Mouse (Mus musculus): ENCODE measurements around the gene Zfp989. TPM values are rescaled to one million over a fixed set of nuclear protein-coding genes. Genes with fewer than 3 reads are reported as not detected.
"Not testable (repeated sequence)": the region's sequence is repeated elsewhere in the genome, so short reads cannot be mapped to it uniquely, and the experiment has no call there.

Gene Zfp989
- not detected for total RNA-seq (2021)
- not detected in 2 replicates for polyA plus RNA-seq (2012; rRNA removed)
- long read RNA-seq = 0 reads

DNA sequence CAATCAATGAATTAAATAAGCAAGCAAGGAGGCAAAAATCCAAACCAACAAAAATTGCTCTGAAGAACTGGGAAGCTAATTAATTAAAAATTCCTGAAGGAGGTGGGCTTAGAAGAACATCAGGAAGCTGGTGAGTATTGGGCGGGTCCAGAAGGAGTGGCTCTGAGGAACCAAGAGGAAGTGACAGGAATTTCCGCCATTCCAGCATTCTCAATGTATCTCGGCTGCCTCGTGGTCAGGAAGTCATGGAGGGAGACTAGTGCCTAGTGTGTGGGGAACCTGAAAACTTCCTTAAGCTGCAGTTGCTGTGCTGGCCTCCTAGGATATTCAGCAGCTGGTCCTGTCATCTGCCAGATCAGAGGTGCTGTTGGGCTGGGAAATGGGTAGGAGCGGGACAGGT lies at the start of gene Zfp989:
Gene Zfp989 (plus strand): TSS at position 220 of the 400 bp plus-strand sequence.
- not testable (repeated sequence) for DNase-seq

DNA sequence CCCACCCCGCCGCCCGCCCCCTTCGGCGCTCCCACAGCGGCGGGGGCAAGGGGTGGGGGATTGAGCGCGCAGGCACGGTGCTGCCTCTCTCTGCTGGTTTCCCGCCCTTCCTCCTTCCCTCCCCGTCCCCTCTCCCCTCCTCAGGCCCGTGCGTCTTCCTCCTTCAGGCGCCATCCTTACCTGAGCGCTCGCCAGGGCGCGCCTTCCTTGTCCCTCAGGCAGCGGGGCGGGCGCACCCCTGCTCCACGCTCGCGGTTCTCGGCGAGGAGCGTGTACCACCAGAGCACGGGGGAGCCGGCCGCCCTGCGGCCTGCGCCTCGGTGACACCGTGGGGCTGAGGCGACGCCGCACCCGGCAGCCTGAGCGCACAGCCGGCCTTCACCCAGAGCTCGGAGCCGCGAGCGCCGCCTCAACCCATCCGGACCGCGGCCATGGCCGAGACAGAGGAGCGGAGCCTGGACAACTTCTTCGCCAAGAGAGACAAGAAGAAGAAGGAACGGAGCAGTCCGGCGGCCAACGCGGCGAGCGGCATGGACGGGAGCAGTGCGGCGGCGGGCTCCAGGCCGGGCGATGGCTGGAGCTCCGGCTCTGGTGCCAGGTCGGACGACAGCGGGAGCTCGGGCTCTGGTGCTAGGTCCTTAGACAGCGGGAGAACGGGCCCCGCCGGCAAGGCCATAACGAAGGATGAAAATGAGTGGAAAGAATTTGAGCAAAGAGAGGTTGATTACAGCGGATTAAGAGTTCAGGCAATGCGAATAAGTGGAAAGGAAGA lies 39.3 kb upstream of the Zfp989 start:
- DNase-seq = no peak

DNA sequence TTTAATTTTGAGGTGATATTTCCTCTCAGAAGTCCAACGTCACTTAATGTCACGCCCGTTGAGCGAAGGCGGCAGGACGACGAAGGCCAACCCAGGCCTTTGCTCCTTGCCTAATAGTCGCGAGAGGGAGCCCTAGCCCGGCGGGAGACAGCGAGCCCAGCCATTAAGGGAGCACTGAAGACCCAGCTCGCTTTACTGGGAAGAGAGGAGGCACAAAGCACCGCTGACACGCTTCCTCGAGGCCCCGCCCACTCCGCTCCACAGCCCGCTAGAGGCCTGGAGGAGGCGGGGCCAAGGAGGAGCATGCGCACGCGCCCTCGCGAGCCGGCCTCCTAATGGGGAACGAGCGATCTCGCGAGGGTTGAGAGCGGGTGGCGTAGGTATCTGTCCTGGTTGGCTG lies 30.1 kb upstream of the Zfp989 start:
- not testable (repeated sequence) for DNase-seq

DNA sequence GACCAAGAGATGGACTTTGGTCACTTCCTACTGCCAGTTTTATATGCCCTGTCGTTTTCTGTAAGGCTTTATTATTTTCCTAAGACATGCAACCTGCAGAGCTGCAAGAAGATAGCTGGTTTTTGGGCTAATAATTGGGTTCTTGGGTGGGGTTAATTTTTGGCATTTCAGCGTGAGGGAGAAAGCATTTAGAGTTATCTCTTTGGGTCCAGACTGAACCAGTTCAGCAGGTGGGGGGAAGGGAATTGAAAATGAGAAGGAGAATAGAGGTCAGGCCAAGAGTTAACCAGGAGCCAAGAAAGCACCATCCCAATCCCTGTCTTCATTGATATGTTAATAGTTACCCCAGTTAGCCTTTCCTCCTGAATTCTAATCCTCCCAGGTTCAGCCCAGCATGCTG lies 4.8 kb downstream of the Zfp989 start:
- DNase-seq = not testable (repeated sequence)

DNA sequence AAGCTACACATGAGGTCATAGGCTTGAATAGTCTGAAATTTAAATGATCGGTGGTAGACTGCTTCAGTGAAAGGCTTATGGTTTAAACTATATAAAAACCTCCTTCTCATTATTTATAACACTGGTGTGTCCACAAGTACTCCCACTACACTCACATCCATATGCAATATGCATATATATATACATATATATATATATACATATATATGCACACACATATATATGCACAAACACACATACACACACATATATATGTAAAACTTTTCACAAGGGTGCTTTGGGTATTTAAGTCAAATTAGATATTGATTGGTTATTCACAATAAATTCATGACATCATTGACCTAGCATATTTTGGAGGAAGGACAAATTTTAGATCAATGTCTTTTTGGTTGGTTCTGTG lies 46.6 kb downstream of the Zfp989 start:
- not testable (repeated sequence) for DNase-seq

DNA sequence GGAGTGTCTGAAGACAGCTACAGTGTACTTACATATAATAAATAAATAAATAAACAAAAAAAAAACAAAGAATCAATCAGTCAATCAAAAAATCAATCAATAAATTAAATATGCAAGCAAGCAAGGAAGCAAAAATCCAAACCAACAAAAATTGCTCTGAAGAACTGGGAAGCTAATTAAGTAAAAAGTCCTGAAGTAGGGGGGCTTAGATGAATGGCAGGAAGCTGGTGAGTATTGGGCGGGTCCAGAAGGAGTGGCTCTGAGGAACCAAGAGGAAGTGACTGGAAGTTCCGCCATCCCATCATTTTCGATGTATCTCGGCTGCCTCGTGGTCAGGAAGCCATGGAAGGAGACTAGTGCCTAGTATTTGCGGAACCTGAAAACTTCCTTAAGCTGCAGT lies 49.8 kb downstream of the Zfp989 start, which contains the start of gene Rex2:
Gene Rex2 (plus strand): TSS at position 301 of the 400 bp plus-strand sequence.
- not testable (repeated sequence) for DNase-seq

GRCm38 (mm10) chr4:147026374-147026773 lies 54.6 kb downstream of the Zfp989 start:
- not testable (repeated sequence) for DNase-seq

GRCm38 (mm10) chr4:147031308-147032036 lies 59.7 kb downstream of the Zfp989 start:
- not testable (repeated sequence) for DNase-seq

Other genes with a start within 250 kb of the Zfp989 start
- gene Gm21411, start 62.4 kb upstream of the Zfp989 start, total RNA-seq (2021) = not detected
- not detected in 2 replicates for gene Gm21411, start 62.4 kb upstream of the Zfp989 start, polyA plus RNA-seq (2012; rRNA removed)
- 1 to 10 TPM in 1 of 2 experiments, under 1 TPM in 1; 0.31 to 1.4 TPM for gene Rex2, start 49.9 kb downstream of the Zfp989 start, total RNA-seq (2021)
- gene Rex2, start 49.9 kb downstream of the Zfp989 start, polyA plus RNA-seq (2012; rRNA removed) = not detected in 2 replicates
- 1 to 10 TPM; 5.4 to 7.7 TPM for gene Zfp991, start 160.1 kb downstream of the Zfp989 start, total RNA-seq (2021)
- 0.03 TPM in 1 of 2 replicates, not detected in the other for gene Zfp991, start 160.1 kb downstream of the Zfp989 start, polyA plus RNA-seq (2012; rRNA removed)

Measured in adrenal gland, adult 2 months (tissue).